Mouse (Mus musculus): ENCODE data around the gene Olfr986.

GRCm38 (mm10) chr9:40227874-40228789 lies 47.4 kb downstream of the Olfr986 start:
- TF ChIP-seq CTCF (conservative IDR thresholded peaks at IDR 0.05; ENCODE audit: low read length) = peak; percentile 59
- no peak for TF ChIP-seq NANOG (IDR thresholded peaks at IDR 0.05; ENCODE audit: borderline replicate concordance, low read length)
- TF ChIP-seq POU5F1 (IDR thresholded peaks at IDR 0.05; ENCODE audit: borderline replicate concordance, low read length) = no peak

All from E14TG2a.4 (cell line).